Mouse (Mus musculus) ES-E14 (cell line): ENCODE results near the gene Rplp2. TPM values are rescaled to one million over a fixed set of nuclear protein-coding genes. Genes with fewer than 3 reads are reported as not detected.

ENCODE experiments used
- DNase-seq: peaks from one replicate; pipeline ENCODE4 v3.0.0-alpha.2; 2013; ENCODE audit warnings: low read depth, low spot score
- H3K27ac ChIP-seq: 2 replicates; pipeline ENCODE4 v1.5.1; 2012; ENCODE audit warnings: low read depth, mild to moderate bottlenecking, low read length, moderate library complexity, mixed read lengths; ENCODE audit not compliant: poor library complexity, insufficient read depth, severe bottlenecking
- H3K36me3 ChIP-seq: 2 replicates; pipeline ENCODE4 v1.6.1; 2012; ENCODE audit warnings: mild to moderate bottlenecking, low read length, moderate library complexity, mixed read lengths; ENCODE audit not compliant: control insufficient read depth, poor library complexity, insufficient read depth, severe bottlenecking
- H3K4me1 ChIP-seq, 2 experiments: fragments of 150-350 bp in 1 of 2; sonication (generic) in 1 of 2; 2 replicates each; pipeline ENCODE4 v1.6.1; 2012; ENCODE audit warnings: low read length in 2 of 2, mild to moderate bottlenecking in 1 of 2, mixed read lengths in 1 of 2; ENCODE audit not compliant: control insufficient read depth in 2 of 2, insufficient read depth in 2 of 2, poor library complexity in 1 of 2
- H3K4me3 ChIP-seq, 2 experiments: fragments of 150-350 bp in 1 of 2; sonication (generic) in 1 of 2; 2 replicates each; pipeline ENCODE4 v1.5.1; 2012; ENCODE audit warnings: low read length in 2 of 2, low read depth in 1 of 2, mild to moderate bottlenecking in 1 of 2, mixed read lengths in 1 of 2; ENCODE audit not compliant: insufficient read depth in 1 of 2, poor library complexity in 1 of 2, severe bottlenecking in 1 of 2
- H3K9ac ChIP-seq: 2 replicates; pipeline ENCODE4 v1.6.1; 2012; ENCODE audit warnings: low read depth, mild to moderate bottlenecking, low read length, mixed read lengths; ENCODE audit not compliant: poor library complexity, insufficient read depth, severe bottlenecking
- H3K9me3 ChIP-seq: fragments of 150-350 bp; sonication (generic); 2 replicates; pipeline ENCODE4 v1.6.1; 2012; ENCODE audit warnings: low read depth, mild to moderate bottlenecking, low read length; ENCODE audit not compliant: control insufficient read depth, insufficient read depth
- CHD2 ChIP-seq: IDR thresholded peaks from 2 replicates; pipeline ENCODE4 v1.6.1; 2014; ENCODE audit warnings: mild to moderate bottlenecking, low read depth, low read length, inconsistent platforms
- HCFC1 ChIP-seq: IDR thresholded peaks from 2 replicates; pipeline ENCODE4 v1.6.1; 2012; ENCODE audit warnings: low read length, inconsistent platforms, borderline replicate concordance; ENCODE audit not compliant: insufficient read depth
- MAFK ChIP-seq: IDR thresholded peaks from 2 replicates; pipeline ENCODE4 v1.6.1; 2014; ENCODE audit warnings: mild to moderate bottlenecking, low read depth, low read length, inconsistent platforms; ENCODE audit not compliant: insufficient read depth
- ZC3H11A ChIP-seq: IDR thresholded peaks from 2 replicates; pipeline ENCODE4 v1.6.1; 2012; ENCODE audit warnings: low read depth, mild to moderate bottlenecking, inconsistent platforms, low read length, borderline replicate concordance
- ZNF384 ChIP-seq: IDR thresholded peaks from 2 replicates; pipeline ENCODE4 v1.6.1; 2012; ENCODE audit warnings: low read depth, low read length, inconsistent platforms
- in situ Hi-C, 2 experiments: fragments of 600-800 bp; cut with MboI; formaldehyde crosslinking; loops; one replicate each; pipeline ENCODE4 v1.15.1; 2025; ENCODE audit warnings: low sequenced_read_pairs in 2 of 2, inconsistent platforms in 1 of 2; ENCODE audit not compliant: unreplicated experiment in 2 of 2
- total RNA-seq: library from RNA; depleted of rRNA; stranded (reverse); fragments of 300-350 nt; gene quantifications from 2 replicates; pipeline ENCODE4 v1.2.3, GENCODE M21; 2012

Rplp2 gene
- total RNA-seq, 1 experiment: 3,085 TPM

- Histone ChIP-seq H3K4me1 (peaks cover 3 to 35% of the 10 kb centered on the region in 2 experiments; a peak in 3 of 4 replicates), H3K9me3 (no peaks in the 10 kb centered on the region), H3K36me3 (peaks cover 29% of the 10 kb centered on the region), H3K4me3 (no peak overlapping the region), H3K9ac (no peak overlapping the region), H3K27ac (no peak overlapping the region)
- in situ Hi-C loops: no loop called here
- DNase-seq: no peak
- TF ChIP-seq MAFK: no peak
- TF ChIP-seq ZNF384: no peak
- TF ChIP-seq HCFC1: no peak
- no peak for TF ChIP-seq CHD2
- TF ChIP-seq ZC3H11A: no peak
Measured at GRCm38 (mm10) chr7:141470637-141470944, 23.4 kb downstream of the Rplp2 start.

- Histone ChIP-seq H3K9me3 (no peaks in the 10 kb centered on the region), H3K36me3 (peaks cover 29% of the 10 kb centered on the region), H3K9ac (no peak overlapping the region), H3K4me1 (peaks cover 3 to 32% of the 10 kb centered on the region in 2 experiments; a peak in 3 of 4 replicates), H3K27ac (no peak overlapping the region), H3K4me3 (no peak overlapping the region)
- DNase-seq: no peak
- in situ Hi-C loops: no loop called here
- TF ChIP-seq HCFC1 (no peak), ZNF384 (no peak), CHD2 (no peak), MAFK (no peak), ZC3H11A (no peak)
Measured at GRCm38 (mm10) chr7:141471236-141471635, 24.1 kb downstream of the Rplp2 start.

GRCm38 (mm10) chr7:141472226-141472625 lies 25.1 kb downstream of the Rplp2 start:
- H3K9me3 ChIP-seq: no peaks in the 10 kb centered on the region
- no peak overlapping the region for H3K4me3 ChIP-seq
- no peak overlapping the region for H3K27ac ChIP-seq
- TF ChIP-seq MAFK: no peak
- TF ChIP-seq HCFC1: no peak
- TF ChIP-seq CHD2: no peak
- no peak for TF ChIP-seq ZNF384
- no peak for TF ChIP-seq ZC3H11A
- H3K4me1 ChIP-seq: peaks cover 0 to 32% of the 10 kb centered on the region in 2 experiments; a peak in 3 of 4 replicates
- no peak for DNase-seq
- peaks cover 29% of the 10 kb centered on the region for H3K36me3 ChIP-seq
- in situ Hi-C loops: no loop called here
- H3K9ac ChIP-seq: no peak overlapping the region

DNA sequence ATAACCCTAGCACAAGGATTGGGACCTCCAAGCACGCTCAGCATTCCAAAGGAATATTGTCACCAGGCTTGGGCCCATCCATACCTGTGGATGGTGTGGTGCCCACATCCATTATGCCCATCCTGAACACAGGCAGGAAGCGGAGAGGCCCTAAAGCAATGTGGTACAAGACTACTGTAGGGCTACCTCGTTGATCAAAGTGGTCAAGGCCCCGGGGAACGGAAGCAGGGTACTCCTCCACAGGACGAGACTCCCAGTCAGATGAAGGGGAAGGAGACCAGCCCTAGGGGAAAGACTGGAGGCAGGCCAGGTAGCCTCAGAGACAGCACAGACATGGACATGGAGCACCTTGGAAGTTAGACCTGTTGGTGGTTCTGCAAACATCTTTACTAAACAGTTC lies 25.6 kb downstream of the Rplp2 start:
- Histone ChIP-seq H3K4me1 (peaks cover 0 to 32% of the 10 kb centered on the region in 2 experiments; a peak in 3 of 4 replicates), H3K4me3 (no peak overlapping the region), H3K36me3 (peaks cover 29% of the 10 kb centered on the region), H3K9me3 (no peaks in the 10 kb centered on the region), H3K9ac (no peak overlapping the region), H3K27ac (no peak overlapping the region)
- TF ChIP-seq HCFC1 (no peak), MAFK (no peak), CHD2 (no peak), ZC3H11A (no peak), ZNF384 (no peak)
- no peak for DNase-seq
- in situ Hi-C loops: no loop called here

GRCm38 (mm10) chr7:141474160-141474559 lies 27.0 kb downstream of the Rplp2 start:
- TF ChIP-seq HCFC1 (no peak), MAFK (no peak), CHD2 (no peak), ZNF384 (no peak), ZC3H11A (no peak)
- peaks cover 27% of the 10 kb centered on the region for H3K36me3 ChIP-seq
- H3K9ac ChIP-seq: peak overlapping the region; percentile 89
- H3K9me3 ChIP-seq: no peaks in the 10 kb centered on the region
- peak overlapping the region; percentile 88 to 98 for H3K4me3 ChIP-seq
- in situ Hi-C loops: no loop called here
- H3K4me1 ChIP-seq: peaks cover 0 to 23% of the 10 kb centered on the region in 2 experiments; a peak in 3 of 4 replicates
- H3K27ac ChIP-seq: no peak overlapping the region
- DNase-seq: no peak
